In genomic region chr9:43807565-43807964, GRCm38 (mm10) we compare ENCODE assay signal across 19 mouse cellular contexts.
DNase-seq lines count a peak whose midpoint lies in the region; ATAC-seq and TF ChIP-seq lines count a peak whose summit lies in the region.
"Had no signal": no experiment of that assay in that cellular context is flagged by ENCODE, and none has a peak within 500 bp of the region (broad histone marks: within the 10 kb centered on the region; RNA-seq: fewer than 3 reads in every experiment).

No protein-coding gene starts in this region.

- H3K4me3 ChIP-seq in hindbrain, embryonic 11.5 days (ENCODE audit: low read depth, low read length) = no peak overlapping the region
- H3K4me3 ChIP-seq in hindbrain, embryonic 16.5 days (ENCODE audit: low read length) = no peak overlapping the region
- H3K4me3 ChIP-seq in neural tube, embryonic 13.5 days = no peak overlapping the region
- no peak overlapping the region for H3K4me3 ChIP-seq in hindbrain, postnatal 0 days (ENCODE audit: low read length)
- no peak overlapping the region for H3K4me3 ChIP-seq in left cerebral cortex, adult 2 months
- H3K4me3 ChIP-seq: kidney, embryonic 15.5 days; stomach, embryonic 15.5 days had no signal

- no peaks in the 10 kb centered on the region for H3K9me3 ChIP-seq in hindbrain, embryonic 11.5 days (ENCODE audit: control insufficient read depth, low read length)
- H3K9me3 ChIP-seq in hindbrain, embryonic 16.5 days (ENCODE audit: control insufficient read depth, low read length) = no peaks in the 10 kb centered on the region
- 0 out of 2 replicates have a peak, but pooled peaks cover 3% of the 10 kb centered on the region for H3K9me3 ChIP-seq in neural tube, embryonic 13.5 days
- no peaks in the 10 kb centered on the region for H3K9me3 ChIP-seq in hindbrain, postnatal 0 days (ENCODE audit: low read length)
- H3K9me3 ChIP-seq: kidney, embryonic 15.5 days; stomach, embryonic 15.5 days had no signal

- 13% methylated on average over 6 of the region's 6 CpGs for WGBS in hindbrain, embryonic 11.5 days
- WGBS in hindbrain, embryonic 16.5 days = 22% methylated on average over 6 of the region's 6 CpGs
- WGBS in neural tube, embryonic 13.5 days = 11% methylated on average over 6 of the region's 6 CpGs
- 31% methylated on average over 6 of the region's 6 CpGs for WGBS in hindbrain, postnatal 0 days

- H3K4me1 ChIP-seq in hindbrain, embryonic 11.5 days (replicated peaks; ENCODE audit: control insufficient read depth, insufficient read depth, low read length) = peaks cover 5% of the 10 kb centered on the region; the same call in 1 of the 2 replicates
- H3K4me1 ChIP-seq in hindbrain, embryonic 16.5 days (ENCODE audit: control insufficient read depth, insufficient read depth, low read depth, low read length) = peaks cover 3% of the 10 kb centered on the region; the same call in 1 of the 2 replicates
- peaks cover 30% of the 10 kb centered on the region for H3K4me1 ChIP-seq in neural tube, embryonic 13.5 days (replicated peaks)
- H3K4me1 ChIP-seq in hindbrain, postnatal 0 days (ENCODE audit: insufficient read depth, low read length) = no peaks in the 10 kb centered on the region

- no peak overlapping the region for H3K4me2 ChIP-seq in hindbrain, embryonic 11.5 days (replicated peaks; ENCODE audit: low read depth, low read length)
- H3K4me2 ChIP-seq in hindbrain, embryonic 16.5 days (ENCODE audit: low read length) = no peak overlapping the region
- no peak overlapping the region for H3K4me2 ChIP-seq in neural tube, embryonic 13.5 days
- no peak overlapping the region for H3K4me2 ChIP-seq in hindbrain, postnatal 0 days (ENCODE audit: low read depth, low read length)
- H3K4me2 ChIP-seq: kidney, embryonic 15.5 days; liver, embryonic 11.5 days; stomach, embryonic 15.5 days had no signal

- no peak overlapping the region for H3K9ac ChIP-seq in hindbrain, embryonic 11.5 days (ENCODE audit: low read depth, low read length)
- H3K9ac ChIP-seq in hindbrain, embryonic 16.5 days (ENCODE audit: low read depth, low read length) = no peak overlapping the region
- no peak overlapping the region for H3K9ac ChIP-seq in neural tube, embryonic 13.5 days
- no peak overlapping the region for H3K9ac ChIP-seq in hindbrain, postnatal 0 days (replicated peaks; ENCODE audit: low read length)
- H3K9ac ChIP-seq: kidney, embryonic 15.5 days; stomach, embryonic 15.5 days had no signal

- no peak for DNase-seq in hindbrain, embryonic 11.5 days (ENCODE audit: low spot score)
- DNase-seq in neural tube, embryonic 10.5 days (ENCODE audit: extremely low spot score, low spot score) = no peak
- DNase-seq in hindbrain, postnatal 0 days (ENCODE audit: low spot score) = no peak
- no peak for DNase-seq in left cerebral cortex, adult 18-20 months (ENCODE audit: low spot score in 2 of 2)
- DNase-seq in left cerebral cortex, adult 2 months (ENCODE audit: extremely low spot score in 1 of 2, low spot score in 2 of 2) = no peak
- DNase-seq: cerebellum, adult 2 months; cerebellum, postnatal 36 days; gastrocnemius, postnatal 10 days; heart, adult 11 months; heart, postnatal 36 days; lung, adult 18-20 months; lung, postnatal 36 days; retina, postnatal 1 day; thymus, adult 18-20 months had no signal

- H3K36me3 ChIP-seq in hindbrain, embryonic 11.5 days (ENCODE audit: control insufficient read depth, insufficient read depth, low read length) = peaks cover 4% of the 10 kb centered on the region; the same call in 1 of the 2 replicates
- peaks cover 2% of the 10 kb centered on the region for H3K36me3 ChIP-seq in hindbrain, embryonic 16.5 days (ENCODE audit: control insufficient read depth, insufficient read depth, low read length)
- peaks cover 36% of the 10 kb centered on the region for H3K36me3 ChIP-seq in neural tube, embryonic 13.5 days
- H3K36me3 ChIP-seq in hindbrain, postnatal 0 days (ENCODE audit: insufficient read depth, low read length) = 0 out of 2 replicates have a peak, but pooled peaks cover 3% of the 10 kb centered on the region
- H3K36me3 ChIP-seq: kidney, embryonic 15.5 days; stomach, embryonic 15.5 days had no signal

- intact Hi-C loops in left cerebral cortex, adult 2 months (cut with DNase I) = no loop called here

- no peak overlapping the region for H3K27ac ChIP-seq in hindbrain, embryonic 11.5 days (ENCODE audit: low read depth, low read length)
- no peak overlapping the region for H3K27ac ChIP-seq in hindbrain, embryonic 16.5 days (ENCODE audit: low read depth, low read length)
- 0 out of 2 replicates have a peak overlapping the region, but pooled peaks have one; percentile 33 for H3K27ac ChIP-seq in neural tube, embryonic 13.5 days (replicated peaks)
- no peak overlapping the region for H3K27ac ChIP-seq in hindbrain, postnatal 0 days
- H3K27ac ChIP-seq in left cerebral cortex, adult 2 months = no peak overlapping the region
- H3K27ac ChIP-seq: kidney, embryonic 15.5 days had no signal

- H3K27me3 ChIP-seq in hindbrain, embryonic 11.5 days (ENCODE audit: control insufficient read depth, insufficient read depth, low read length) = no peaks in the 10 kb centered on the region
- H3K27me3 ChIP-seq in hindbrain, embryonic 16.5 days (replicated peaks; ENCODE audit: control insufficient read depth, insufficient read depth, low read length) = no peaks in the 10 kb centered on the region
- H3K27me3 ChIP-seq in neural tube, embryonic 13.5 days = no peaks in the 10 kb centered on the region
- no peaks in the 10 kb centered on the region for H3K27me3 ChIP-seq in hindbrain, postnatal 0 days (ENCODE audit: insufficient read depth, low read length)
- H3K27me3 ChIP-seq: stomach, embryonic 15.5 days had no signal

- TF ChIP-seq CTCF in hindbrain, postnatal 0 days (IDR thresholded peaks at IDR 0.05; ENCODE audit: low read depth) = no peak
- no peak for TF ChIP-seq CTCF in left cerebral cortex, adult 2 months (IDR thresholded peaks at IDR 0.05)

- ATAC-seq in hindbrain, embryonic 11.5 days (ENCODE audit: low FRiP score) = peak; percentile 60
- no peak for ATAC-seq in hindbrain, embryonic 16.5 days
- ATAC-seq in neural tube, embryonic 13.5 days (ENCODE audit: low read depth) = 0 out of 2 replicates have a peak, but pooled peaks have one; percentile 13
- ATAC-seq in hindbrain, postnatal 0 days = peak; percentile 24; the same call in 1 of the 2 replicates
